Mouse (Mus musculus) hindbrain, embryonic 14.5 days (tissue): Measurements from ENCODE around the gene Denr. TPM values are rescaled to one million over a fixed set of nuclear protein-coding genes. Genes with fewer than 3 reads are reported as not detected.
A peak's percentile ranks its signal among the peaks of the same experiment; 100 is the strongest.

ENCODE experiments used
- ATAC-seq: fragments of 200-750 bp; cut with Nextera tagmentation; 2 replicates; pipeline ENCODE4 v1.8.0; 2017; ENCODE audit warnings: moderate number of reproducible peaks, mild to moderate bottlenecking, moderate TSS enrichment, moderate library complexity; ENCODE audit not compliant: low FRiP score
- DNase-seq: peaks from one replicate; pipeline ENCODE4 v3.0.0-alpha.2; 2015; ENCODE audit warnings: low spot score
- H3K27ac ChIP-seq: fragments of 300-500 bp; sonication (generic); 2 replicates; pipeline ENCODE4 v1.5.1; 2014; ENCODE audit warnings: mild to moderate bottlenecking, moderate library complexity
- H3K27me3 ChIP-seq: fragments of 300-500 bp; sonication (generic); 2 replicates; pipeline ENCODE4 v1.6.1; 2014; ENCODE audit warnings: mild to moderate bottlenecking, low read length, mixed read lengths; ENCODE audit not compliant: control insufficient read depth, insufficient read depth
- H3K36me3 ChIP-seq: fragments of 300-500 bp; sonication (generic); replicated peaks from 2 replicates; pipeline ENCODE4 v1.6.1; 2014; ENCODE audit not compliant: control insufficient read depth, insufficient read depth
- H3K4me1 ChIP-seq: fragments of 300-500 bp; sonication (generic); replicated peaks from 2 replicates; pipeline ENCODE4 v1.6.1; 2014; ENCODE audit warnings: antibody characterized with exemption, low read length, mixed read lengths; ENCODE audit not compliant: control insufficient read depth, insufficient read depth
- H3K4me2 ChIP-seq: fragments of 300-500 bp; sonication (generic); replicated peaks from 2 replicates; pipeline ENCODE4 v1.6.1; 2014; ENCODE audit warnings: mild to moderate bottlenecking, moderate library complexity
- H3K4me3 ChIP-seq: fragments of 300-500 bp; sonication (generic); replicated peaks from 2 replicates; pipeline ENCODE4 v1.5.1; 2014; ENCODE audit warnings: mild to moderate bottlenecking, low read length
- H3K9ac ChIP-seq: fragments of 300-500 bp; sonication (generic); 2 replicates; pipeline ENCODE4 v1.6.1; 2014
- H3K9me3 ChIP-seq: fragments of 300-500 bp; sonication (generic); 2 replicates; pipeline ENCODE4 v1.6.1; 2016; ENCODE audit warnings: low read length; ENCODE audit not compliant: control insufficient read depth
- WGBS: fragments of 180-500 bp; shearing (Covaris S2); extraction: QIAGEN DNeasy Blood & Tissue Kit; methylation state at CpG from one replicate; pipeline ENCODE4 v1.1.7; 2014; 5-methylcytosine and 5-hydroxymethylcytosine counted together
- polyA plus RNA-seq: library from polyadenylated mRNA; unstranded; fragments of >200 nt; fragmentation: Nextera tagmentation; extraction: Ambion mirVana; gene quantifications from 2 replicates; pipeline ENCODE4 v1.2.1, GENCODE M21; 2014

Gene Denr
- polyA plus RNA-seq, 1 experiment from 2014 or later: 111 TPM

GRCm38 (mm10) chr5:123973299-123974178 lies 66.6 kb downstream of the Denr start, which contains the start of gene Hip1r:
TSS of gene Hip1r (plus strand) at chr5:123973628.
- H3K9ac ChIP-seq: peak within 1 kb of the TSS; percentile 85
- peak; percentile 77 for ATAC-seq
- under 1% methylated on average over 95 of the region's 106 CpGs for WGBS

GRCm38 (mm10) chr5:123974179-123974485 lies 67.2 kb downstream of the Denr start:
- H3K4me3 ChIP-seq: peak overlapping the region; percentile 73
- no peaks in the 10 kb centered on the region for H3K9me3 ChIP-seq
- no peaks in the 10 kb centered on the region for H3K36me3 ChIP-seq
- DNase-seq: no peak
- WGBS: 1% methylated on average over 14 of the region's 14 CpGs
- peaks cover 9% of the 10 kb centered on the region for H3K27me3 ChIP-seq
- ATAC-seq: 0 out of 2 replicates have a peak, but pooled peaks have one; percentile 5
- H3K9ac ChIP-seq: peak overlapping the region; percentile 85
- peak overlapping the region; percentile 41; the same call in 1 of the 2 replicates for H3K27ac ChIP-seq
- peak overlapping the region; percentile 83 for H3K4me2 ChIP-seq
- H3K4me1 ChIP-seq: peaks cover 24% of the 10 kb centered on the region

More at GRCm38 (mm10) chr5:123973299-123974178, 66.6 kb downstream of the Denr start, which contains the start of gene Hip1r:
- H3K4me1 ChIP-seq: peaks cover 24% of the 10 kb centered on the region
- peak; percentile 58 for DNase-seq
- H3K4me3 ChIP-seq: peak within 1 kb of the TSS; percentile 73
- peak within 1 kb of the TSS; percentile 41; the same call in 1 of the 2 replicates for H3K27ac ChIP-seq
- H3K9me3 ChIP-seq: no peaks in the 10 kb centered on the region
- peak within 1 kb of the TSS; percentile 83 for H3K4me2 ChIP-seq
- no peaks in the 10 kb centered on the region for H3K36me3 ChIP-seq
- peaks cover 9% of the 10 kb centered on the region for H3K27me3 ChIP-seq

- H3K4me3 ChIP-seq: peak overlapping the region; percentile 73
- 22% methylated on average over 11 of the region's 11 CpGs for WGBS
- H3K4me2 ChIP-seq: peak overlapping the region; percentile 83
- H3K27ac ChIP-seq: no peak overlapping the region
- peaks cover 9% of the 10 kb centered on the region for H3K27me3 ChIP-seq
- H3K36me3 ChIP-seq: no peaks in the 10 kb centered on the region
- H3K4me1 ChIP-seq: peaks cover 24% of the 10 kb centered on the region
- no peaks in the 10 kb centered on the region for H3K9me3 ChIP-seq
- peak overlapping the region; percentile 85 for H3K9ac ChIP-seq
- DNase-seq: peak; percentile 37
- no peak for ATAC-seq
Measured at GRCm38 (mm10) chr5:123974616-123975111, 67.7 kb downstream of the Denr start.

GRCm38 (mm10) chr5:123975668-123976180 lies 68.7 kb downstream of the Denr start:
- H3K27me3 ChIP-seq: peaks cover 9% of the 10 kb centered on the region
- H3K9ac ChIP-seq: no peak overlapping the region
- H3K4me3 ChIP-seq: no peak overlapping the region
- H3K36me3 ChIP-seq: no peaks in the 10 kb centered on the region
- no peak overlapping the region for H3K27ac ChIP-seq
- no peaks in the 10 kb centered on the region for H3K9me3 ChIP-seq
- H3K4me1 ChIP-seq: peaks cover 24% of the 10 kb centered on the region
- no peak for ATAC-seq
- WGBS: 68% methylated on average over 6 of the region's 6 CpGs
- DNase-seq: no peak
- H3K4me2 ChIP-seq: peak overlapping the region; percentile 83; the same call in 1 of the 2 replicates

- H3K4me2 ChIP-seq: no peak overlapping the region
- no peak for DNase-seq
- H3K36me3 ChIP-seq: no peaks in the 10 kb centered on the region
- H3K4me3 ChIP-seq: no peak overlapping the region
- peaks cover 24% of the 10 kb centered on the region for H3K4me1 ChIP-seq
- no peak for ATAC-seq
- H3K27ac ChIP-seq: no peak overlapping the region
- peaks cover 9% of the 10 kb centered on the region for H3K27me3 ChIP-seq
- no peaks in the 10 kb centered on the region for H3K9me3 ChIP-seq
- H3K9ac ChIP-seq: no peak overlapping the region
- WGBS: 47% methylated on average over 3 of the region's 3 CpGs
Measured at GRCm38 (mm10) chr5:123977231-123977630, 70.3 kb downstream of the Denr start.

- H3K27me3 ChIP-seq: peaks cover 9% of the 10 kb centered on the region
- no peaks in the 10 kb centered on the region for H3K9me3 ChIP-seq
- H3K27ac ChIP-seq: no peak overlapping the region
- no peaks in the 10 kb centered on the region for H3K36me3 ChIP-seq
- ATAC-seq (no peak), DNase-seq (no peak)
- no peak overlapping the region for H3K9ac ChIP-seq
- H3K4me3 ChIP-seq: no peak overlapping the region
- 77% methylated on average over 5 of the region's 5 CpGs for WGBS
- peaks cover 23% of the 10 kb centered on the region for H3K4me1 ChIP-seq
- H3K4me2 ChIP-seq: no peak overlapping the region
Measured at GRCm38 (mm10) chr5:123978131-123978530, 71.2 kb downstream of the Denr start.

Other genes with a start within 250 kb of the Denr start
- 70.7 and 72.9 TPM in 2 replicates for gene Clip1, start 222.6 kb upstream of the Denr start, polyA plus RNA-seq
- 55.5 and 61.0 TPM in 2 replicates for gene Zcchc8, start 186.1 kb upstream of the Denr start, polyA plus RNA-seq
- gene Rsrc2, start 157.8 kb upstream of the Denr start, polyA plus RNA-seq: 118 and 121 TPM in 2 replicates
- 5.0 and 5.8 TPM in 2 replicates for gene Kntc1, start 157.5 kb upstream of the Denr start, polyA plus RNA-seq
- gene Hcar2, start 41.7 kb upstream of the Denr start, polyA plus RNA-seq: not detected in 2 replicates
- gene Hcar1, start 27.2 kb upstream of the Denr start, polyA plus RNA-seq: 0.51 and 0.64 TPM in 2 replicates
- gene Gm43518, start 20.2 kb downstream of the Denr start, polyA plus RNA-seq: 2.3 and 2.6 TPM in 2 replicates
- 5.2 and 5.5 TPM in 2 replicates for gene Ccdc62, start 23.5 kb downstream of the Denr start, polyA plus RNA-seq
- 22.4 and 27.9 TPM in 2 replicates for gene Hip1r, start 66.5 kb downstream of the Denr start, polyA plus RNA-seq
- 59.5 and 61.7 TPM in 2 replicates for gene Vps37b, start 125.1 kb downstream of the Denr start, polyA plus RNA-seq
- gene Abcb9, start 188.6 kb downstream of the Denr start, polyA plus RNA-seq: 13.2 and 14.5 TPM in 2 replicates
- gene Ogfod2, start 205.1 kb downstream of the Denr start, polyA plus RNA-seq: 21.8 and 26.4 TPM in 2 replicates
- gene Arl6ip4, start 208.9 kb downstream of the Denr start, polyA plus RNA-seq: 62.6 and 72.1 TPM in 2 replicates